8 mouse cellular contexts compared by ENCODE assay signal in the genomic region with DNA sequence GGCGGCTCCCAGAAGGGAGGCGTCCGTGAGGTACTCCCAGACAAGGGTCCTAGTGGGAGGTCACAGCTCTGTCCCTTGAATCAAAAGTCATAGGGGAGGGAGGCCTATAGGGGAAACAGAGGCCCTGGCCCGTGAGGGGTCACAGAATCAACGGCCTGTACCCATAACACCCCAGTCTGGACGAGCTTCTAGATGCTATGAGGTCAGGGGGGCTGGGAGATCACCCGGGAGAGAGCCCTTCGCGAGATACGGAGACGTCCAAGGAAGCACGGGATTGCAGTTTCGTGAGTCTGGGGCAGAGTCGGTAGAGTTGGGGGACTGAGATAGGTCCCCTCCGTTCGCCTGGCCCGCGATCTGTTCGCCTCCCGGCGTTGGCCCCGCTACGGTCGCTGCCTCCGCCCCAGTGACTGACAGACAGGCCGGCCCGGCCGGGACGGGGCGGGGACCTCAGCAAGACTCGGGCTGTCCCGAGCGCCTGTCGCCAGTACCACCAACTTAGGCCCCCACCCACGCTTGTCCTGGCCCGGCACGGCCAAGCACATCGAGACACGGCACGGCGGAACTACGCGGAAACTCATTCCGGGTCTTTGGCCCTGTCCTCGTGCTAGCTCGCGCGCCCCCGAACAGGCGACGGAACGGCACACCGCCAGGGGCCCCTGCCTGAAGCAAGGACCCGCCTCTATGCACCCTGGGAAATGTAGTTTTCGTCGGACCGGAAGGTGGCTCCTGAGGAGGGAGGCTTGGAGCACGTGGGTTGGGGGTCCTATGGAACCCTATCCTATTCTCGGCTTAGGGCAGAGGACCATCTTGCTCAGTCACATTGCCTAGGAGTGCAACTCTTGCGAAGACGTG. TPM values are rescaled to one million over a fixed set of nuclear protein-coding genes. Genes with fewer than 3 reads are reported as not detected.
DNase-seq lines count a peak whose midpoint lies in the region; ATAC-seq lines count a peak whose summit lies in the region.

Ipo13 (minus strand) TSS at position 409 of the 852 bp plus-strand sequence.

- peak within 1 kb of the TSS; percentile 95 for H3K9ac ChIP-seq in heart, embryonic 13.5 days
- peak within 1 kb of the TSS; percentile 88 for H3K9ac ChIP-seq in liver, embryonic 12.5 days
- peak within 1 kb of the TSS; percentile 63 for H3K9ac ChIP-seq in stomach, embryonic 15.5 days

- peak; percentile 91 for DNase-seq in CD4-positive helper T cell, adult 2 months (ENCODE audit: low read depth, low spot score)
- peak; percentile 88 for DNase-seq in brain, embryonic 18.5 days (ENCODE audit: low read depth, low spot score)
- DNase-seq in kidney, postnatal 10 days: peak; percentile 94
- DNase-seq in natural killer cell, adult 2 months (ENCODE audit: low spot score in 2 of 2): peak; percentile 94 to 95

- H3K36me3 ChIP-seq in heart, embryonic 13.5 days: peaks cover 24% of the 10 kb centered on the region
- H3K36me3 ChIP-seq in liver, embryonic 12.5 days: peaks cover 29% of the 10 kb centered on the region
- peaks cover 12% of the 10 kb centered on the region; the same call in 1 of the 2 replicates for H3K36me3 ChIP-seq in stomach, embryonic 15.5 days

- ATAC-seq in erythroid progenitor cell, adult 5-6 weeks (replicated peaks; ENCODE audit: low FRiP score, poor library complexity, severe bottlenecking): peak; percentile 92
- peak; percentile 81 for ATAC-seq in heart, embryonic 13.5 days (ENCODE audit: extremely low read depth, insufficient number of reproducible peaks, low FRiP score, low TSS enrichment)
- peak; percentile 92 for ATAC-seq in liver, embryonic 12.5 days
- ATAC-seq in stomach, embryonic 15.5 days (ENCODE audit: insufficient read depth, low FRiP score, low read depth): peak; percentile 88

- WGBS in heart, embryonic 13.5 days: under 1% methylated on average over 61 of the region's 61 CpGs
- under 1% methylated on average over 61 of the region's 61 CpGs for whole genome bisulfite sequencing in liver, embryonic 12.5 days (ENCODE audit: insufficient replicate concordance)
- WGBS in stomach, embryonic 15.5 days: 0% methylated on average over 61 of the region's 61 CpGs

- H3K27ac ChIP-seq in heart, embryonic 13.5 days (replicated peaks): peak within 1 kb of the TSS; percentile 82
- H3K27ac ChIP-seq in liver, embryonic 12.5 days: peak within 1 kb of the TSS; percentile 81
- H3K27ac ChIP-seq in stomach, embryonic 15.5 days: peak within 1 kb of the TSS; percentile 76

- no peaks in the 10 kb centered on the region for H3K27me3 ChIP-seq in heart, embryonic 13.5 days (replicated peaks)
- H3K27me3 ChIP-seq in liver, embryonic 12.5 days (replicated peaks): no peaks in the 10 kb centered on the region
- no peaks in the 10 kb centered on the region for H3K27me3 ChIP-seq in stomach, embryonic 15.5 days (replicated peaks)

- peak within 1 kb of the TSS; percentile 93 for H3K4me3 ChIP-seq in heart, embryonic 13.5 days
- peak within 1 kb of the TSS; percentile 73 for H3K4me3 ChIP-seq in liver, embryonic 12.5 days
- peak within 1 kb of the TSS; percentile 73 for H3K4me3 ChIP-seq in stomach, embryonic 15.5 days (replicated peaks)

- H3K9me3 ChIP-seq in heart, embryonic 13.5 days: no peaks in the 10 kb centered on the region
- H3K9me3 ChIP-seq in liver, embryonic 12.5 days (replicated peaks): no peaks in the 10 kb centered on the region
- H3K9me3 ChIP-seq in stomach, embryonic 15.5 days: no peaks in the 10 kb centered on the region

- H3K4me1 ChIP-seq in heart, embryonic 13.5 days: peaks cover 77% of the 10 kb centered on the region
- H3K4me1 ChIP-seq in liver, embryonic 12.5 days: peaks cover 73% of the 10 kb centered on the region
- H3K4me1 ChIP-seq in stomach, embryonic 15.5 days: peaks cover 49% of the 10 kb centered on the region

- peak within 1 kb of the TSS; percentile 100 for H3K4me2 ChIP-seq in heart, embryonic 13.5 days
- H3K4me2 ChIP-seq in liver, embryonic 12.5 days: peak within 1 kb of the TSS; percentile 84
- H3K4me2 ChIP-seq in stomach, embryonic 15.5 days: peak within 1 kb of the TSS; percentile 97

RNA-seq across cellular contexts. Expression of gene Ipo13, which starts in this region (rescaled TPM):
- total RNA-seq in erythroid progenitor cell, adult 5-6 weeks (2015; ENCODE audit: low replicate concordance): 10.5 and 19.1 TPM in 2 replicates
- total RNA-seq in erythroid progenitor cell, adult 5-6 weeks (2017; ENCODE audit: low replicate concordance): 14.5 and 17.9 TPM in 2 replicates
- polyA plus RNA-seq in heart, embryonic 13.5 days (2015; fragmentation: Nextera tagmentation; extraction: Ambion mirVana): 40.3 and 41.2 TPM in 2 replicates
- polyA plus RNA-seq in liver, embryonic 12.5 days (2016; fragmentation: Nextera tagmentation; extraction: Ambion mirVana): 35.6 and 36.2 TPM in 2 replicates
- 37.5 and 42.9 TPM in 2 replicates for polyA plus RNA-seq in stomach, embryonic 15.5 days (2015; fragmentation: Nextera tagmentation; extraction: Ambion mirVana)

Comparison
In these comparisons a context has a peak if more than half of its experiments do, and no peak if none do; other contexts are left out.
1. Peak in every context shown above with its lines: DNase-seq, ATAC-seq, H3K4me3 ChIP-seq and H3K27ac ChIP-seq.